Mouse (Mus musculus) small intestine, adult 2 months (tissue): ENCODE data around the gene Zfp988. TPM values are rescaled to one million over a fixed set of nuclear protein-coding genes. Genes with fewer than 3 reads are reported as not detected.
"Not testable (repeated sequence)": the region's sequence is repeated elsewhere in the genome, so short reads cannot be mapped to it uniquely, and the experiment has no call there.

ENCODE experiments used
- H3K27ac ChIP-seq: fragments of 200-500 bp; 2 replicates; pipeline ENCODE4 v1.5.1; 2012; ENCODE audit warnings: low read depth, low read length, control low read depth, inconsistent platforms; ENCODE audit not compliant: insufficient read depth
- H3K27me3 ChIP-seq: fragments of 200-500 bp; 2 replicates; pipeline ENCODE4 v1.6.1; 2012; ENCODE audit warnings: mild to moderate bottlenecking, moderate library complexity, low read length, inconsistent platforms; ENCODE audit not compliant: control insufficient read depth, insufficient read depth
- H3K36me3 ChIP-seq: fragments of 200-500 bp; 2 replicates; pipeline ENCODE4 v1.6.1; 2012; ENCODE audit warnings: mild to moderate bottlenecking, low read length, control low read depth, inconsistent platforms; ENCODE audit not compliant: control insufficient read depth, insufficient read depth
- H3K4me1 ChIP-seq: fragments of 200-500 bp; 2 replicates; pipeline ENCODE4 v1.6.1; 2012; ENCODE audit warnings: low read length, inconsistent platforms, mixed read lengths; ENCODE audit not compliant: control insufficient read depth, insufficient read depth, insufficient read length
- H3K4me3 ChIP-seq: fragments of 200-500 bp; 2 replicates; pipeline ENCODE4 v1.5.1; 2012; ENCODE audit warnings: low read depth, mild to moderate bottlenecking, control low read depth, inconsistent platforms, low read length, moderate library complexity
- WGBS: fragments of 180-500 bp; shearing (Covaris S2); methylation state at CpG from one replicate; pipeline ENCODE4 v1.1.7; 2018; 5-methylcytosine and 5-hydroxymethylcytosine counted together
- polyA plus RNA-seq: library from polyadenylated mRNA; depleted of rRNA; stranded (reverse); fragments of >200 nt; gene quantifications from 2 replicates; pipeline ENCODE4 v1.2.3, GENCODE M21; 2012; rRNA removed

The Zfp988 gene
- polyA plus RNA-seq, 1 experiment: not detected

- not testable (repeated sequence) for H3K4me1 ChIP-seq, H3K27me3 ChIP-seq
- no CpG with 5 or more reads among the region's 6 CpGs for WGBS
Measured at GRCm38 (mm10) chr4:147361003-147361402, 55.5 kb downstream of the Zfp988 start, which contains the start of gene Zfp978. TSS of gene Zfp978 (plus strand) at chr4:147361303.

GRCm38 (mm10) chr4:147361872-147362271, 56.4 kb downstream of the Zfp988 start:
- not testable (repeated sequence) for H3K27me3 ChIP-seq, H3K27ac ChIP-seq, H3K4me1 ChIP-seq, H3K4me3 ChIP-seq, H3K36me3 ChIP-seq
- no CpG with 5 or more reads among the region's 1 CpGs for WGBS

More at GRCm38 (mm10) chr4:147361003-147361402, 55.5 kb downstream of the Zfp988 start, which contains the start of gene Zfp978:
- H3K4me3 ChIP-seq, H3K27ac ChIP-seq, H3K36me3 ChIP-seq: not testable (repeated sequence)

GRCm38 (mm10) chr4:147369564-147369963, 64.1 kb downstream of the Zfp988 start:
- no CpG with 5 or more reads among the region's 2 CpGs for WGBS
- not testable (repeated sequence) for H3K27ac ChIP-seq, H3K4me1 ChIP-seq, H3K4me3 ChIP-seq, H3K27me3 ChIP-seq, H3K36me3 ChIP-seq

GRCm38 (mm10) chr4:147383199-147383598, 77.7 kb downstream of the Zfp988 start:
- H3K27me3 ChIP-seq, H3K4me3 ChIP-seq, H3K27ac ChIP-seq, H3K36me3 ChIP-seq, H3K4me1 ChIP-seq: not testable (repeated sequence)
- WGBS: 75% methylated on average over 4 of the region's 4 CpGs

Other genes starting within 250 kb of the Zfp988 start
- gene Zfp991, start 173.6 kb upstream of the Zfp988 start, polyA plus RNA-seq: not detected in 2 replicates
- not detected in 2 replicates for gene Zfp978, start 55.6 kb downstream of the Zfp988 start, polyA plus RNA-seq
- not detected in 2 replicates for gene Zfp982, start 186.7 kb downstream of the Zfp988 start, polyA plus RNA-seq
- not detected in 2 replicates for gene Gm16503, start 234.5 kb downstream of the Zfp988 start, polyA plus RNA-seq
- gene Zfp985, start 247.6 kb downstream of the Zfp988 start, polyA plus RNA-seq: not detected in 2 replicates